Mouse (Mus musculus) stomach, postnatal 0 days (tissue): ENCODE measurements at regions not wholly inside any gene's neighbourhood (a gene's known extent, or its start where the extent isn't known, plus 50 kb on each side); places are given as distances from the start of the nearest gene placed in this dataset.

Experiments used
- CTCF ChIP-seq: IDR thresholded peaks from 2 replicates; pipeline ENCODE4 v1.5.1; 2016; ENCODE audit warnings: antibody characterized with exemption, low read depth, mild to moderate bottlenecking, moderate library complexity
- EP300 ChIP-seq: optimal IDR thresholded peaks from 2 replicates; pipeline ENCODE3; 2016; ENCODE audit warnings: antibody characterized with exemption

DNA sequence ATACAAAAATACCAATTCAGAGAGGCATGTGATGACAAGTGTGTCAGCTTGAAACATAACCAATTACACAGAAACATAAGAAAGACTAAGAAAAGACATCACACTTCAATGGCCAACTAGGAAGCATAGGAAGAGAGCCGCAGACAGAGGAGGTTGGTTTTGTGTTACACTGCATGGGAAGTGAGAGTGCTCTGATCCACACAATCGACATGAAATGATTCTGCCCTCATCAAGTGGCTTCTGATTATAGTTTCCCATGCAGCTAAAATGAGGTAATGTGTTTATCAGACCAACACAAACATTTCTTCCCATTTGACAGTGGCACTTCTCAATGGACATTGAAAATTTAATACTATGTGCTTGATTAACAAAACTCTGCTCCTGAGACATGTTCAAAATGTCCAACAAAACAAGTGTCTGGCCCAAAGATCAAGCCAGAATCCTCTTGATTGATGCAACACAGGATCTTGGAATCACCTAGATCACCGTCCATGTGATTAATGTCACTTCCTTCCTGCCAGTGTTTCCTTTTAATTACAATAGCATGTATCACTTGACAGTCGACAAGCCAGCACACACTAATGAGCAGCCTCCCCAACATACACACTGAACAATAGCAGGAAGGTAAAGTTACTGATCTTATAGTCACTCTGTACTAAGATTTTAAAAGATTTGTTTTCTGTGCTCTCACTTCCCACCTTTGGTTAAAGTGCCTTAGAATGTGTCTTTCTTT lies 192.4 kb upstream of the Arrdc3 start:
- TF ChIP-seq CTCF = no peak
- no peak for TF ChIP-seq EP300
